Mouse (Mus musculus): Measurements from ENCODE around the gene Ap2s1. TPM values are rescaled to one million over a fixed set of nuclear protein-coding genes. Genes with fewer than 3 reads are reported as not detected.
A peak's percentile ranks its signal among the peaks of the same experiment; 100 is the strongest.

The Ap2s1 gene
- polyA plus RNA-seq, 1 experiment from 2014 or later, result 270 TPM

DNA sequence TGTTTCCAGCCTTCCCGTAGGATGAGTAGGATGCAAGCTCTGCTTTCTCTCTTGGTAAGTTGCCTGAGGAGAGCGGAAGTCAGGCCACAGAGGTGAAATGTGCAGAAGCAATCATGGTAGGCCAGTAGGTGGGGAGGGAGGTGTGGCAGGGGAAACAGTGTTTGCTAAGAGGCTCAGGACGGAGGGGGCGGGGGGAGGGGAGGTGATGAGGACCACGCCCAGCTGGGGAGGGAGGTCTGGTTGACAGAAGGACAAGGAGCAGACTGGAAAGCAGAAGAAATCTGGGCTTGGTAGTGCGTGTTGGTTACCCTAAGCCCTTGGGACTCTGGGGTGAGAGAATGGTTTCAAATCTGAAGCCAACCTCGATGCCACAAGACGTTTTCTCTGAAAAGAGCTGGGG, 22.1 kb downstream of the Ap2s1 start:
- no peaks in the 10 kb centered on the region for H3K9me3 ChIP-seq
- WGBS, result 14% methylated on average over 8 of the region's 8 CpGs
- H3K4me3 ChIP-seq, result no peak overlapping the region
- no peak overlapping the region for H3K27ac ChIP-seq
- no peaks in the 10 kb centered on the region for H3K36me3 ChIP-seq
- DNase-seq (ENCODE audit: low spot score), result no peak
- H3K27me3 ChIP-seq (ENCODE audit: insufficient read depth, poor library complexity, severe bottlenecking), result no peaks in the 10 kb centered on the region
- peaks cover 23% of the 10 kb centered on the region for H3K4me1 ChIP-seq

DNA sequence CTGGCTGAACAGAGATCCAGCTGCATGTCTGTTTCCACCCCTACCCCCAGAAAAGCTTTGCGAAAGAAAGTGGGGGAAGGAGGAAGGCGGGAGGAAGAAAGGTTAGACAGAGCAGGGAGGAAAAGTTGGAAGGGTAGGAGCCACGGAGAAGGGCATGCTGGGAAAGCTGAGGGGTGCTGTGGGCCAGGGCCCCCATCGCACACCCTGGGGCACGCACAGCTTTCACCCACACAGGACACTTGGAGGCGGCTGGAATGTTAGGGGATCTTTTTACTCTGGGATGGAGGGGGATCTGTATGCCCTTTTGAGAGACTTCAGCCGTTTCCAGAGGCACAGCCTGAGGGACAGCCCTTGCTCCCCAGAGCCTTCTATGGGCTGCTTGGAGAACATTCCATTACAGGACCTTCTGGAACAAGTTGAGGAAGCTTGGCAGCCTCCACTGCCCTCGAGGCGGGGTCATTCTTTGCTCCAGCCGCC, 22.8 kb downstream of the Ap2s1 start:
- Histone ChIP-seq H3K27me3 (ENCODE audit: insufficient read depth, poor library complexity, severe bottlenecking) (no peaks in the 10 kb centered on the region), H3K4me1 (peaks cover 19% of the 10 kb centered on the region), H3K9me3 (no peaks in the 10 kb centered on the region), H3K4me3 (no peak overlapping the region), H3K36me3 (no peaks in the 10 kb centered on the region), H3K27ac (peak overlapping the region; percentile 11; the same call in 1 of the 2 replicates)
- 50% methylated on average over 10 of the region's 10 CpGs for WGBS
- DNase-seq (ENCODE audit: low spot score), result no peak

DNA sequence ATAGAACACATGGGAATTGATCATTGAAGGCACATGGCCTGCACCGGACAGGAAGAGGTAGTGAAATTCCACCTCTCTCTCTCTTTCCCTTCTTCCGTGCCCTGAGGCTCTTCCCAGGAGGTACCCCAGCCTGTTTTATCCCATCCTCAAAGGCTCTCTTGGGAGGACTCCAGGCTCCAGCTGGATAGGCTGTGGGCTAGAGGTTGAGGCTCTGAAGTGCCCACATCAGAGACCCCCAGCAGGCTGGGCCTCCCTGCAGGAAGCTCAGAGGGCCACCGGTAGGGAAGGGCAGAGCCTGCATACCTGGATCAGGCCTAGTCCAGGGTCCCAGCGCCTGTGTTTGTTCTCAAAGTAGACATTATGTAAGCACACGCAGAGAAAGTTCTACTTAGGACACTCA, 23.4 kb downstream of the Ap2s1 start:
- Histone ChIP-seq H3K4me3 (no peak overlapping the region), H3K36me3 (no peaks in the 10 kb centered on the region), H3K27ac (no peak overlapping the region), H3K9me3 (no peaks in the 10 kb centered on the region), H3K4me1 (peaks cover 25% of the 10 kb centered on the region), H3K27me3 (ENCODE audit: insufficient read depth, poor library complexity, severe bottlenecking) (no peaks in the 10 kb centered on the region)
- WGBS, result 42% methylated on average over 5 of the region's 5 CpGs
- no peak for DNase-seq (ENCODE audit: low spot score)

- Histone ChIP-seq H3K9me3 (no peaks in the 10 kb centered on the region), H3K4me3 (no peak overlapping the region), H3K4me1 (peaks cover 28% of the 10 kb centered on the region), H3K36me3 (no peaks in the 10 kb centered on the region), H3K27ac (no peak overlapping the region), H3K27me3 (ENCODE audit: insufficient read depth, poor library complexity, severe bottlenecking) (no peaks in the 10 kb centered on the region)
- DNase-seq (ENCODE audit: low spot score), result no peak
- 83% methylated on average over 7 of the region's 7 CpGs for WGBS
Measured at GRCm38 (mm10) chr7:16763463-16764218, 25.4 kb downstream of the Ap2s1 start.

DNA sequence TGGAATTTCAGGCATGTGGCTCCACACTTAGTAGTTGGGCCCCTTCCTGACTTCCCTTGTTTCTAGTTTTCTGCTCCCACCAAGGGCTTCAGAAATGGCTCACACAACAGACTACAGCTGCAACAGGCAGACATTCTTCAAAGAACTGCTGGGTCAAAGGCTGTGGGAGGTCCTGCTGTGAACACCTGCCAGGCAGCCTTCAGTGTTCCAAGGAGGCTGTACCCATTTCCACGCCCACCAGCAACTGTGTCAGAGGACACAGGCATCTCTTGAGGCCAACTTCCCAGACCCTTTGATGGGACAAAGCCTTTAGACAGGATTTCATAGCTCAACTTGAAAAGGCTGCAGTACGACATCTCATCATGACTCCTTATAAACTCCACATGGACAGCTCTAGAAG, 28.2 kb downstream of the Ap2s1 start:
- Histone ChIP-seq H3K4me1 (peaks cover 18% of the 10 kb centered on the region), H3K27me3 (ENCODE audit: insufficient read depth, poor library complexity, severe bottlenecking) (no peaks in the 10 kb centered on the region), H3K4me3 (no peak overlapping the region), H3K27ac (peak overlapping the region; percentile 25; the same call in 1 of the 2 replicates), H3K36me3 (no peaks in the 10 kb centered on the region), H3K9me3 (peaks cover 3% of the 10 kb centered on the region; the same call in 1 of the 2 replicates)
- 50% methylated on average over 2 of the region's 2 CpGs for WGBS
- DNase-seq (ENCODE audit: low spot score), result no peak

- Histone ChIP-seq H3K4me1 (peaks cover 7% of the 10 kb centered on the region; the same call in 1 of the 2 replicates), H3K4me3 (no peak overlapping the region), H3K27ac (no peak overlapping the region), H3K9me3 (peaks cover 7% of the 10 kb centered on the region), H3K36me3 (no peaks in the 10 kb centered on the region), H3K27me3 (ENCODE audit: insufficient read depth, poor library complexity, severe bottlenecking) (no peaks in the 10 kb centered on the region)
- WGBS, result 49% methylated on average over 5 of the region's 5 CpGs
- no peak for DNase-seq (ENCODE audit: low spot score)
Measured at GRCm38 (mm10) chr7:16775888-16776287, 37.7 kb downstream of the Ap2s1 start.

- Histone ChIP-seq H3K36me3 (no peaks in the 10 kb centered on the region), H3K9me3 (no peaks in the 10 kb centered on the region), H3K27ac (no peak overlapping the region), H3K4me3 (no peak overlapping the region), H3K4me1 (peaks cover 41% of the 10 kb centered on the region), H3K27me3 (ENCODE audit: insufficient read depth, poor library complexity, severe bottlenecking) (no peaks in the 10 kb centered on the region)
- DNase-seq (ENCODE audit: low spot score), result no peak
- WGBS, result 59% methylated on average over 5 of the region's 5 CpGs
Measured at GRCm38 (mm10) chr7:16780076-16780475, 41.9 kb downstream of the Ap2s1 start.

DNA sequence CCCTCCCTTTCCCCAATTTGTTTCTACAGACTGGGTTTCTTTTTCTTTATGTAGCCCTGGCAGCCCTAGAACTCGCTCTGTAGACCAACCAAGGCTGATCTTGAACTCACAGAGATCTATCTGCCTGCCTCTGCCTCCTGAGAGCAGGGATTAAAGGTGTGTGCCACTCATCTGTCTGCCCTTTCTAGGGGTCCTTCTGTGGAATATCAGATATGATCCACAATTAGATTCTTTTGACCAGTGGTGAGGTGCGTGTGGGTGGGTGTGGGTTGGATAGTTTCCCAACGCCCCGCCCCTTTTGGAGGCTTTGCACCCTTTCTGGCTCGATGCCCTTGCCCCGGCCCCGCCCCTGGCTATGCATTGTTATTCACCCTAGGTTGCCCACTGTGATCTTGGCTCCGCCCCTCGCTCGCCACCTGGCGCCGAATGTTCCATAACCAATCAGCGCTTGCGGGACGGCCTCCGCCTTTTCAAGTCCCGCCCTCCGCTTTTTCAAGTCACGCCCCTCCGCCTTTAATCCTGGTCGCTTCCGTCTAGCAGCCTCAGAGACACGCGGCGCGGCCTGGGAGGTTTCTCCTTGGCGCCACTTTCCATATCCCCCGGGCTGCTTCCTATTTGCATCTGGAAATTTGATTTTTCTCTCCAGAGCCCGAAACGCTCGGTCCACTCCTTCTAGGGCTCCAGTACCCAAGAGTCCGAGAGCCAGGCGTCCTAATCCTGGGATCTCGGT, 42.8 kb downstream of the Ap2s1 start, which contains the start of gene Slc1a5:
TSS of gene Slc1a5 (plus strand) at position 516 of the 730 bp plus-strand sequence.
- H3K4me3 ChIP-seq, result peak within 1 kb of the TSS; percentile 82
- WGBS, result 3% methylated on average over 34 of the region's 34 CpGs
- peaks cover 43% of the 10 kb centered on the region for H3K4me1 ChIP-seq
- no peaks in the 10 kb centered on the region for H3K27me3 ChIP-seq (ENCODE audit: insufficient read depth, poor library complexity, severe bottlenecking)
- H3K36me3 ChIP-seq, result peaks cover under 1% of the 10 kb centered on the region; the same call in 1 of the 2 replicates
- peak within 1 kb of the TSS; percentile 90 for H3K27ac ChIP-seq
- peak; percentile 98 for DNase-seq (ENCODE audit: low spot score)
- no peaks in the 10 kb centered on the region for H3K9me3 ChIP-seq

DNA sequence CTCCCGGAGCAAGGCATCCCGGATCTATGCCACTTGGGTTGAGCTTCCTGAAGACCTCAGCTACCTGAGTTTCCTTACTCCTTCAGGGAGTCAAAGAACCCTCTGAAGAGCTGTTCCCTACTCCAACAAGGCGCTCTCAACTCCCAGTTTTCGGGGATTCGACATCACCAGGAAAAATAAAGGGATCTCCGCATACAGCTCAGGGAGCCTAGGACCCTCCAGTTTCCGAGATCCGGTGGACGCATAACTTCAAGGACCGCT, 43.3 kb downstream of the Ap2s1 start:
- DNase-seq (ENCODE audit: low spot score), result no peak
- Histone ChIP-seq H3K4me3 (peak overlapping the region; percentile 82), H3K4me1 (peaks cover 43% of the 10 kb centered on the region), H3K27me3 (ENCODE audit: insufficient read depth, poor library complexity, severe bottlenecking) (no peaks in the 10 kb centered on the region), H3K36me3 (peaks cover 6% of the 10 kb centered on the region; the same call in 1 of the 2 replicates), H3K9me3 (no peaks in the 10 kb centered on the region), H3K27ac (peak overlapping the region; percentile 90)
- under 1% methylated on average over 10 of the region's 10 CpGs for WGBS

- no peak for DNase-seq (ENCODE audit: low spot score)
- H3K4me3 ChIP-seq, result peak overlapping the region; percentile 82
- H3K4me1 ChIP-seq, result peaks cover 43% of the 10 kb centered on the region
- no peaks in the 10 kb centered on the region for H3K9me3 ChIP-seq
- H3K27ac ChIP-seq, result peak overlapping the region; percentile 90
- WGBS, result under 1% methylated on average over 60 of the region's 60 CpGs
- H3K36me3 ChIP-seq, result peaks cover 10% of the 10 kb centered on the region; the same call in 1 of the 2 replicates
- H3K27me3 ChIP-seq (ENCODE audit: insufficient read depth, poor library complexity, severe bottlenecking), result no peaks in the 10 kb centered on the region
Measured at GRCm38 (mm10) chr7:16781816-16782554, 43.8 kb downstream of the Ap2s1 start.

GRCm38 (mm10) chr7:16782555-16783125, 44.4 kb downstream of the Ap2s1 start:
- WGBS, result 5% methylated on average over 11 of the region's 11 CpGs
- peaks cover 11% of the 10 kb centered on the region; the same call in 1 of the 2 replicates for H3K36me3 ChIP-seq

DNA sequence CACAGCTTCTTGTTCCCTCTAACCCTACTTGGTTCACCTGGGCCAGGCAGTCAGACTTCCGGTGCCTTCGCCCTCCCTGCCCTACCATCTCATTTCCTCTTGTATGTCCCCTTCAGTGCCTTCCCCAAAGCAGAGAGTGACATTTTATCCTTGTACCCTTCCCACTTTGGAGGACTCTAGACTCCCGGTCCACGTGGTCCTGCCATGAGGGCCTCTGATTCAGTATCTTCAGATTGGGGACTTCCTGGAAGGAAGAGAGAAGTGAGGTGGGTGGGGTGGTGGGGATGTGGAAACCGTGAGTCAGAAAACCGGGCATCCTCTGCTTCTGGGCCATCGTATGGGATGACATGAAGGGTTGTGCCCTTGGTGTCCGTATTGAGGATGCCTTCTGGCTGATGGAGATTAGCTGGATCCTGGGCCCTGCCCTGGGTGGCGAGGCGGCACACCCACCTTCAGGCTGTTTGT, 45.0 kb downstream of the Ap2s1 start:
- H3K27ac ChIP-seq, result peak overlapping the region; percentile 90
- 24% methylated on average over 10 of the region's 10 CpGs for WGBS

More at GRCm38 (mm10) chr7:16782555-16783125, 44.4 kb downstream of the Ap2s1 start:
- no peak for DNase-seq (ENCODE audit: low spot score)
- H3K27ac ChIP-seq, result peak overlapping the region; percentile 90
- H3K4me1 ChIP-seq, result peaks cover 43% of the 10 kb centered on the region
- no peaks in the 10 kb centered on the region for H3K9me3 ChIP-seq
- peak overlapping the region; percentile 82 for H3K4me3 ChIP-seq
- H3K27me3 ChIP-seq (ENCODE audit: insufficient read depth, poor library complexity, severe bottlenecking), result no peaks in the 10 kb centered on the region

More for the DNA sequence above, 45.0 kb downstream of the Ap2s1 start:
- H3K4me3 ChIP-seq, result peak overlapping the region; percentile 82
- peaks cover 43% of the 10 kb centered on the region for H3K4me1 ChIP-seq
- DNase-seq (ENCODE audit: low spot score), result no peak
- H3K9me3 ChIP-seq, result no peaks in the 10 kb centered on the region
- H3K36me3 ChIP-seq, result peaks cover 18% of the 10 kb centered on the region
- H3K27me3 ChIP-seq (ENCODE audit: insufficient read depth, poor library complexity, severe bottlenecking), result no peaks in the 10 kb centered on the region
